Mouse (Mus musculus) heart, adult 2 months (tissue): Measurements from ENCODE around the gene Lrmp.

Source experiments
- EP300 ChIP-seq: fragments of 200-500 bp; IDR thresholded peaks from 2 replicates; pipeline ENCODE4 v1.6.1; 2011; ENCODE audit warnings: low read depth, low read length, control low read depth; ENCODE audit not compliant: insufficient read depth
- POLR2A ChIP-seq: fragments of 200-500 bp; IDR thresholded peaks from 2 replicates; pipeline ENCODE4 v1.6.1; 2011; ENCODE audit warnings: mild to moderate bottlenecking, low read depth, low read length, control low read depth; ENCODE audit not compliant: insufficient read depth

DNA sequence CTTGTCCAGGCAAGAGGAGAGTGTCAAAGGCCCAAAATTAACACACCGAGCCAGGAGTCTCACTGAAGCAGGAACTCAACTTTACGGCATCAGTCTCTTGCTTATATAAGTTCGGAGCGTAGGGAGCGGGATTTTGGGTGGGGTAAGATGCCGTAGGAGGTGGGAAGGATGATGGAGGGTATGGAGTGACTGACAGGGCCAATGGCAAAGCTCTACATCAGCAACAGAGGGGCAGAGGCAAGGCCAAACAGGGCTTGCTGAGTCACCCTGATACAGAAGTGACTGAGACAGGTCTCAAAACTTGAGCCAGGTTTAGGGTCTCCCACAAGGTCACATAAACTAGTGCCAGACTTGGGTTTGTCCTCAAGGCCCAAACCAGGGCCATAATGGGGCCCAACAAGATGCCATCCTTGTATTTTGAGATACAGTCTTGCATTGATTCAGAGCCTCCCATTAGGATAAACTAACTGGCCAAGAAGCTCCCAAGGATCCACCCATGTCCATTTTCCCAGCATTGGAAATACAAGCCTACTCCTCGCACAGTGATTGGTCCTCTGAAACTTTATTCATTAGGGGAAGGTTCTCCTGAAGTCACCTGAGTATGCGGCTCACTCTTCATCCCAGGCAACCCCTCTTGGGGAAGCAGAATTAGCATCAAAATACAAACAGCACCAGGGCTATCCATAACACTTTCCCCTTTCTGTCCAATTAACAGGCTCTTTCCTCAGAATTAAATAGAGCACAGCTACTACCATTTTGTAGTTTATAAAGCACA, 30.9 kb upstream of the Lrmp start:
- TF ChIP-seq POLR2A (no peak), EP300 (no peak)
